Mouse (Mus musculus) kidney, adult 2 months (tissue): ENCODE results near the gene Ccl28.

Source experiments
- CTCF ChIP-seq: fragments of 200-500 bp; conservative IDR thresholded peaks from 2 replicates; pipeline ENCODE4 v1.5.1; 2011; ENCODE audit warnings: low read depth, mild to moderate bottlenecking, control low read depth, low read length, moderate library complexity, mixed read lengths; ENCODE audit not compliant: insufficient read depth, insufficient read length
- POLR2A ChIP-seq: fragments of 200-500 bp; IDR thresholded peaks from one replicate; pipeline ENCODE4 v1.6.1; 2011; ENCODE audit warnings: low read depth, low read length, control low read depth

- TF ChIP-seq CTCF (no peak), POLR2A (no peak)
Measured at GRCm38 (mm10) chr13:119631482-119632155, 8.0 kb downstream of the Ccl28 start.
